Mouse (Mus musculus) midbrain, embryonic 14.5 days (tissue): Measurements from ENCODE around the gene Gm47841. TPM values are rescaled to one million over a fixed set of nuclear protein-coding genes. Genes with fewer than 3 reads are reported as not detected.

ENCODE experiments used
- ATAC-seq: fragments of 200-750 bp; cut with Nextera tagmentation; 2 replicates; pipeline ENCODE4 v1.8.0; 2017; ENCODE audit warnings: moderate number of reproducible peaks, moderate library complexity; ENCODE audit not compliant: low FRiP score, low TSS enrichment
- DNase-seq: peaks from one replicate; pipeline ENCODE4 v3.0.0-alpha.2; 2015
- H3K27ac ChIP-seq: fragments of 300-500 bp; sonication (generic); replicated peaks from 2 replicates; pipeline ENCODE4 v1.5.1; 2014; ENCODE audit warnings: mild to moderate bottlenecking, low read depth, low read length, moderate library complexity
- H3K27me3 ChIP-seq: fragments of 300-500 bp; sonication (generic); 2 replicates; pipeline ENCODE4 v1.6.1; 2014; ENCODE audit warnings: low read length, control low read depth, mixed read lengths; ENCODE audit not compliant: control insufficient read depth, insufficient read depth
- H3K36me3 ChIP-seq: fragments of 300-500 bp; sonication (generic); 2 replicates; pipeline ENCODE4 v1.6.1; 2014; ENCODE audit warnings: low read length, control low read depth; ENCODE audit not compliant: control insufficient read depth, insufficient read depth
- H3K4me1 ChIP-seq: fragments of 300-500 bp; sonication (generic); 2 replicates; pipeline ENCODE4 v1.6.1; 2014; ENCODE audit warnings: mild to moderate bottlenecking, antibody characterized with exemption, low read length, control low read depth; ENCODE audit not compliant: control insufficient read depth, insufficient read depth
- H3K4me2 ChIP-seq: fragments of 300-500 bp; sonication (generic); 2 replicates; pipeline ENCODE4 v1.6.1; 2014; ENCODE audit warnings: mild to moderate bottlenecking, low read length, moderate library complexity
- H3K4me3 ChIP-seq: fragments of 300-500 bp; sonication (generic); replicated peaks from 2 replicates; pipeline ENCODE4 v1.5.1; 2014; ENCODE audit warnings: low read depth, low read length
- H3K9ac ChIP-seq: fragments of 300-500 bp; sonication (generic); replicated peaks from 2 replicates; pipeline ENCODE4 v1.6.1; 2014; ENCODE audit warnings: mild to moderate bottlenecking, low read length, moderate library complexity
- H3K9me3 ChIP-seq: fragments of 300-500 bp; sonication (generic); 2 replicates; pipeline ENCODE4 v1.6.1; 2016; ENCODE audit warnings: low read length, control low read depth, mixed read lengths; ENCODE audit not compliant: control insufficient read depth
- WGBS: fragments of 180-500 bp; shearing (Covaris S2); extraction: QIAGEN DNeasy Blood & Tissue Kit; methylation state at CpG from one replicate; pipeline ENCODE4 v1.1.7; 2014; 5-methylcytosine and 5-hydroxymethylcytosine counted together
- polyA plus RNA-seq: library from polyadenylated mRNA; unstranded; fragments of >200 nt; fragmentation: Nextera tagmentation; extraction: Ambion mirVana; gene quantifications from 2 replicates; pipeline ENCODE4 v1.2.1, GENCODE M21; 2014

Gm47841 gene
- polyA plus RNA-seq, 1 experiment from 2014 or later, result not detected

DNA sequence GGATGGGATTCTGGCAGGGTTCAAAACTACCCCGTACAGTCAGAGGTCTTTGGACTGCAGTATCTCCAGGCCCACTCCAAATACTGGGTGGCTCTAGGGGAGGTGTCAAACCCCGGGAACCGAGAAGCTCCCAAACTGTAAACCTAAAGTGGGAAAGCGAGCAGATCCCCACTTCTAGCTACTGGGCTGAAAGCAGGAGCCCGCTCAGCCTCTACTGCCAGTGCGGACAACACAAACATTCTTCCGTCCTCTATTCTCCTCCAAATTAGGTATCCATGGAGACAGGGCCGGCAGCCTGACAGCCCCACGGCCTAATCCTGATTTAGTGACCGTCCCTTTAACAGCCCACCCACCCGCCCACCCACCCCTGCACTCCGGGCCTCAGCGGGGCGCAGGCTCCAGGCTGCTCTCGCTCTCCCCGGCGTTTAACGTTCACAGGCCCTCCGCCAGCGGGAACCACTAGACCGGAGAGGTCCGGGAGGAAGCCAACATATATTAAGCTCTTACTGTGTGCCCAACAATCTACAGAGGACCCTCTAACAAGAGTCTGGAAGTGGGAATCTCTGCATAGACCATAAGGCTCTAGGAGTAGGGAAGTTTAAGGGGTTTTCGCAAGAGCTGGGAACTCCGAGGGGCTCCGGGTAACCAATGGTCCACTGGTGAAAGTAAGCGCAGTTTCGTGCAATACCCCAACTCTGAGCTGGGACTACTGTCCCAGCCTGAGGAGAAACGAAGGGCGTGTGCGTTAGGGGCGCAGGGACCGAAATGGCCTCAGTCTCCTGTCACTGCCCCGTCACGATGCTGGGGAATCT is 30.0 kb upstream of the Gm47841 start:
- Histone ChIP-seq H3K36me3 (no peaks in the 10 kb centered on the region), H3K9me3 (no peaks in the 10 kb centered on the region), H3K4me2 (peak overlapping the region; percentile 89), H3K27me3 (no peaks in the 10 kb centered on the region), H3K9ac (peak overlapping the region; percentile 76), H3K27ac (peak overlapping the region; percentile 73), H3K4me3 (peak overlapping the region; percentile 58), H3K4me1 (peaks cover 23% of the 10 kb centered on the region)
- peak; percentile 40 for ATAC-seq
- under 1% methylated on average over 34 of the region's 34 CpGs for WGBS
- DNase-seq, result peak; percentile 70

DNA sequence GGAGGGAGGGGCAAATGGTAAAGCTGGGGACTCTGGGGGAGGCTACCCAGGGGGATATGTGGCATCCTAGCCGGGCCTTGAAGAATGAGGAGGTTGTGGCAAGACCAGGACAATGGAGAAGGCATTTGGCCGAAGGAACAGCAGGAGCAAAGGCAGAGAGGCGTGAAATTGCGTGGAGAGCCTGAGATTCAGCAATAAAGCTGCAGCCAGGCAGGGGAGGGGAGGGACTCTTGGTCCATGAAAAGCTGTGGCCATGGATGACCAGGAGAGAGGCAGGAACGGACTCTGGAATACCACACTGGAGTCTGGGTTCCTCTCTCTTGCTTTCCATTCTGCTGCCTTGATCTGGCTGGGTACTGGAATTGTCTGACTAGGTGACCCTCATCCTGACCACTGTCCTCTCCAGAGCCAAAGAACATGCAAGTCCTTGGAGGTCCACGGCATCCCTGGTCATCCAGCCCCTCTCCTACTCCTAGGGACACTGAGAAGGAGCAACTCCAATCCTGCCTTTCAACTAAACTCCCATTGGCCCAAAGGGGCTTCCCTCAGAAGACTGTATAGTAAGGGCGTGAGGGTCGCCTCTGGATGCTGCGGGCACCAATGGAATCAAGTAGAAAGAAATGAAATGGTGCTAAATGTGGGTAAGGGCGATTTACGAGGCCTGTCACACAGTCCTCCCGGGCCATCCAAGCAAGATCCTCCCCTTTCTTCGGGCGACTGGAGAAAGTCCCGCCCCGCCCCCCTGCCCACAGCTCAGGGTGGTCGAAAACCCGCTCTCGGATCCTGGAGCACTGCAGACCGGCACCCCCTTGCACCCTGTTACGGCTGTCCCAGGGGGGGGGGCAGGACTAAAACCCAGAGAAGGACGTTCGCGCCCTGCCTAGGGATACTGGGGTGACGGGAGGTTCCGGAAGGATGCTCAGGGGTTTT is 29.1 kb upstream of the Gm47841 start:
- peak; percentile 19; the same call in 1 of the 2 replicates for ATAC-seq
- H3K9ac ChIP-seq, result peak overlapping the region; percentile 76; the same call in 1 of the 2 replicates
- H3K27ac ChIP-seq, result peak overlapping the region; percentile 73
- peaks cover 23% of the 10 kb centered on the region for H3K4me1 ChIP-seq
- no peaks in the 10 kb centered on the region for H3K27me3 ChIP-seq
- 3% methylated on average over 26 of the region's 26 CpGs for WGBS
- H3K4me3 ChIP-seq, result peak overlapping the region; percentile 58
- no peaks in the 10 kb centered on the region for H3K9me3 ChIP-seq
- peak; percentile 63 for DNase-seq
- H3K4me2 ChIP-seq, result peak overlapping the region; percentile 89
- no peaks in the 10 kb centered on the region for H3K36me3 ChIP-seq

DNA sequence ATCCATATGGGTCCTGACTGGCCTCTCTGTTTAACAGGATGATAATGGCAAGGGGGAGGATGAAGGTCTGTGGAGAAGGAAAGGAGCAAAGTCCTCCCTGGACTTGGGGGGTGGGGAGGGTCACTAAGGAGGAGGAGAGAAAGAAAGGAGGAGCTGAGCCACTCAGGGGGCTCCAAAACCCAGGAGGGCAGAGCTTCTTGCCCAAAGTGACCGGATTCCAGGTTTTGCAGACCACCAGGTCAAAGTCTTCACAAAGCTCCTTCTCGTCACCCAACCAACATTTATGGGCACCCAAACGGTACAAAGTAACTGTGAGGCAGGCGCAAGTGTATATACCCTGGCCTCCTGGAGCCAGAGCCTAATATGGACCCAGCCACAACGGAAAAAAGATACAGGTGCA is 28.5 kb upstream of the Gm47841 start:
- DNase-seq (no peak), ATAC-seq (no peak)
- Histone ChIP-seq H3K4me1 (peaks cover 25% of the 10 kb centered on the region), H3K27me3 (no peaks in the 10 kb centered on the region), H3K9ac (no peak overlapping the region; the same call in 1 of the 2 replicates), H3K9me3 (no peaks in the 10 kb centered on the region), H3K4me3 (0 out of 2 replicates have a peak overlapping the region, but pooled peaks have one; percentile 58), H3K27ac (peak overlapping the region; percentile 73; the same call in 1 of the 2 replicates), H3K4me2 (peak overlapping the region; percentile 89), H3K36me3 (no peaks in the 10 kb centered on the region)
- WGBS, result 21% methylated on average over 5 of the region's 5 CpGs

DNA sequence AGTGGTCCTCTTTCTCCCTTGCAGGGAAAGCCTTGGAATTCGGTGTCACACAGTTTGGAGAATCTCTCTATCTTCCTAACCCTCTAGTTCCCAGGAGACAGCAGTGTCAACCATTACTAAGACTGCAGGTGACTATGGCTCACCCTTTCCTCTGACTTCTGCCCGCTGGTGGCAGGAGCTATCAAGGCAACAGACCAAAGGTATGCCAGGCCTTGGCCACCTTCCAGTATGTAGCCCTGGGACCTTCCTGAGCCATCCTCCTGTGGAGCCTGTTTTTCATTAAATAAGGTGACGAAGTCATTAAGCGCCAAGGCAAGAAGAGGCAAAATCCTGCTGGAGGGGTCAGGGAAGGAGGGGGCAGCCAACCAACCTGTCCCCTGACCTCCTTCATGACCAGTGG is 28.0 kb upstream of the Gm47841 start:
- no peaks in the 10 kb centered on the region for H3K9me3 ChIP-seq
- WGBS, result 64% methylated on average over 4 of the region's 4 CpGs
- no peaks in the 10 kb centered on the region for H3K36me3 ChIP-seq
- no peak overlapping the region for H3K4me3 ChIP-seq
- no peak overlapping the region for H3K27ac ChIP-seq
- DNase-seq, result no peak
- no peak overlapping the region for H3K9ac ChIP-seq
- ATAC-seq, result no peak
- H3K4me1 ChIP-seq, result peaks cover 30% of the 10 kb centered on the region
- no peaks in the 10 kb centered on the region for H3K27me3 ChIP-seq
- no peak overlapping the region for H3K4me2 ChIP-seq

DNA sequence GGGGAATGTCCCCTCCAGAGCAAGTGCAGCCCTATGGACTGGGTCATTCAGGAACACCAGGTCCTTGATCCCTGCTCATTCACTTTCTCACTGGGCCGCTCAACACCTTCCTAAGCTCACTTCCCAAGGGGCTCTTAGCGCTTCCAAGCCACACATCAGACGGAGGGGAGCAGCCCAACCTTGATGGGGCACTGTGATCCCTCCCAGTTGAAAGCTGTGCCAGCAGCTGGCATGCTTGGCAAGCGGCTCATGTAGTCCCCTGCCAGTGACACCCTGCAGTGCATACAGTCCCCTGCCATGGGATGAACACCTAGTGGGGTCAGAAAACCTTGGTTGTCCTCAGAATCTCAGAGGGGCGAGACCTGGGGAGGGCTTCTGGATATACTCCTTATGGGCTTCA is 26.9 kb upstream of the Gm47841 start:
- no peaks in the 10 kb centered on the region for H3K27me3 ChIP-seq
- ATAC-seq, result no peak
- H3K4me1 ChIP-seq, result peaks cover 38% of the 10 kb centered on the region
- DNase-seq, result no peak
- H3K9ac ChIP-seq, result no peak overlapping the region
- H3K4me2 ChIP-seq, result no peak overlapping the region
- H3K4me3 ChIP-seq, result no peak overlapping the region
- no peaks in the 10 kb centered on the region for H3K9me3 ChIP-seq
- H3K36me3 ChIP-seq, result no peaks in the 10 kb centered on the region
- 68% methylated on average over 5 of the region's 5 CpGs for WGBS
- H3K27ac ChIP-seq, result no peak overlapping the region

DNA sequence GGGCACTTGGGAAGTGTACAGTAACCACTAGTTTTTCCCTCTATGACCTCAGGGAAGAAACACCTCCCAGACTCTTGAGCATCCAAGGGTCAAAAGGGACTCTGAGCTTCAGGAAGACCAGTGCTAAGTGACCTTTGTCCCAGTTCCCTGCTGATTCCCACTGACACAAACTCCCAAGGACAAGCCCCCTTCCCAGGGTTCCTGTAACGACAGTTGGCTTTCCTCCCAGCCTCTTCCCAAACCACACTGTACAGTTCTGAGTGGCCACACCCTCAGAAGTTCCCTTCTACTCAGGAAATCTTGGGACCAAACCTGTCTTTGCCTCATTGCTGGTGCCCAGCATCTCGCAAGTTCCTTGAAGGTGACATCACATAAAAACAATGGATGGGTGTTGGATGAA is 25.5 kb upstream of the Gm47841 start:
- Histone ChIP-seq H3K27ac (no peak overlapping the region), H3K9ac (no peak overlapping the region), H3K27me3 (no peaks in the 10 kb centered on the region), H3K4me3 (no peak overlapping the region), H3K36me3 (no peaks in the 10 kb centered on the region), H3K4me2 (no peak overlapping the region), H3K9me3 (no peaks in the 10 kb centered on the region), H3K4me1 (peaks cover 37% of the 10 kb centered on the region)
- 66% methylated on average over 2 of the region's 2 CpGs for WGBS
- no peak for DNase-seq
- ATAC-seq, result no peak

DNA sequence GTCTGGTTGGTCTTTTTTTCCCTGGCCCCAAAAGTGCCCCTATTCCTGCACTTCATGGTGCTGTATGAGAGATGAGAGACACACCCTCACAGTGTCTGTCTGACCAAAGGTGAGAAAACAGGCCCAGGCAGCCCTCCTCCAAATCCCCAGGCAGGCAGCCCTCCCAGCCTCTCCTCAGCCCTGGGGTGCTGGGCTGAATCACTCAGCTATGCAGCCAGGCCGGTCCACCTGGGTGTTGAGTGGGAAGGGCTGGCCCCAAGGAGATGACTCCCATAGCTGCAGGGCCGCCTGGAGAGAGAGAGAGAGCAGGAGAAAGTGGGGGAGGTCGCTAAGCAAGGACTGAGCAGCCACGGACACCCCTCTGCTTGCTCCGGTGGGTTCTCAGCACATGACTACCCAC is 23.6 kb upstream of the Gm47841 start:
- peaks cover 38% of the 10 kb centered on the region for H3K4me1 ChIP-seq
- no peak overlapping the region for H3K9ac ChIP-seq
- ATAC-seq (no peak), DNase-seq (no peak)
- 31% methylated on average over 5 of the region's 5 CpGs for WGBS
- no peaks in the 10 kb centered on the region for H3K36me3 ChIP-seq
- no peak overlapping the region for H3K4me3 ChIP-seq
- H3K4me2 ChIP-seq, result no peak overlapping the region
- no peaks in the 10 kb centered on the region for H3K9me3 ChIP-seq
- H3K27ac ChIP-seq, result no peak overlapping the region
- H3K27me3 ChIP-seq, result no peaks in the 10 kb centered on the region

DNA sequence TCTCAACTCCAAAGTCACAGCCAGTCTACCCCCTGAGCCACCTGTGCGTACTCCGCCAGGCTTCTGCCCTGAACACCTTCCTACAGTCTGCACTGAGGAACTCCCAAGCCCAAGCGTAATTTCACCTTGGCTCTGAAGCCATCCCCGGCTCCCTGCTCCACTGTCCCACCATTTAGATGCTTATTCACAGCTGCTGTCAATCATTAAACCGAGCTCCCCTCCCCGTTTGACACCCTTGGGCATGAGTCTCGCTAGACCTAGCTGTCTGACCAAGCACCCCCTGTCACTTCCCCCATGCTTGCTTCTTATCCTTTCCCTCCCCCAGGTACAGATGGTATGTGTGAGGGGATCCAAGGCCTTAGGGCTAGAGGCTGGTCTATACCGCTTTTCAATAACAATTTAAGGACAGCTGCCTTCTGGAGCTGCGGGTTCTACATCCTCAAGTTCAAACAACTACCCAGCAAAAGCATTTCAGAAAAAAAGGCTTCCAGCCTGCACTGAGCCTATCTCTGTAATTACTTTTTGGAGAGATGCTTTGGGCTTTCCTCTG is 22.5 kb upstream of the Gm47841 start:
- Histone ChIP-seq H3K4me3 (no peak overlapping the region), H3K27ac (no peak overlapping the region), H3K9me3 (no peaks in the 10 kb centered on the region), H3K9ac (no peak overlapping the region), H3K36me3 (no peaks in the 10 kb centered on the region), H3K27me3 (no peaks in the 10 kb centered on the region), H3K4me2 (no peak overlapping the region), H3K4me1 (peaks cover 41% of the 10 kb centered on the region)
- no peak for ATAC-seq
- DNase-seq, result no peak
- WGBS, result 45% methylated on average over 9 of the region's 9 CpGs
